In the genomic region with DNA sequence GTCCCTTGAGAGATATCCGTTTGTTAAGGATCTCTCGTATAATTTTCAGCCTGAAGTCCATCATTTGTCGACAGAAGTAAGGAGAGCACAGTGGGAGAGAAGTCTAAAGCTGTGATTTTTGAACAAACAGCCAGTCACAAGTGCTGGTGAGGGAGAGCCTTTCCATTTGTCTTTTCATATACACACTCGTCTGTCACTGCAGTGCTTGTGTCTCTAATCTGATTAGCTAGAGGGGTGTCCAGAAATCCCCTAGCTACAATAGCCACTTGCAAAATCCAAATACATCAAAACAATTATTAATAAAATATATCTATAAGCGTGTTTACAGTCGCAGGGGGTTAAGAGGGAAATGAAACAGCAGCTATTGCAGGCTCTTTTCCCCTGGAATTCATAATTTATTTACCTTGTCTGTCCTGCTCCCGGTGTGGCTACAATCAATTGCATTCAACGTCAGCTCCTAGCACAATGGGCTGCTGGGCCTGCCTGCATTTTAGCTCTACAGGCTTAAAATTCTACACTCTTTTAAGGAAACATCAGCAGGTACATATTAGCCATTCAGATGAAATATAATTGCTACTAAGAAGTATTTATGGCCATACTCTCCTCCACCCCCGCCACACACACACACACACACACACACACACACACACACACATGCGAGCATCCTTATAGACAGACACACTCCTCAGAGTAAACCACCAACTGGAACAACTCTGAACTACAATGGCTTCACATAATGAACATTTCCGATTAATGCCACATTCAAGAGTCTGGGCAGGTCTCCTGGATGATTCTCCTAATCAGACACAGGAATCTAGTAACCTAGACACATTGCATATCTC, we compare ENCODE assay signal across 20 mouse cellular contexts.
DNase-seq lines count a peak whose midpoint lies in the region; ATAC-seq and TF ChIP-seq lines count a peak whose summit lies in the region.
"Had no signal": no experiment of that assay in that cellular context is flagged by ENCODE, and none has a peak within 500 bp of the region (broad histone marks: within the 10 kb centered on the region; RNA-seq: fewer than 3 reads in every experiment).

No protein-coding gene starts in this region.

- H3K9ac ChIP-seq in hindbrain, embryonic 14.5 days, result no peak overlapping the region
- H3K9ac ChIP-seq in hindbrain, postnatal 0 days (replicated peaks; ENCODE audit: low read length), result no peak overlapping the region
- no peak overlapping the region for H3K9ac ChIP-seq in neural tube, embryonic 14.5 days (replicated peaks; ENCODE audit: low read depth, low read length)
- H3K9ac ChIP-seq in midbrain, embryonic 15.5 days, result no peak overlapping the region
- H3K9ac ChIP-seq: embryonic facial prominence, embryonic 12.5 days; forebrain, postnatal 0 days; heart, embryonic 13.5 days; hindbrain, embryonic 13.5 days had no signal

- WGBS in hindbrain, embryonic 14.5 days, result 61% methylated on average over 11 of the region's 11 CpGs
- 62% methylated on average over 11 of the region's 11 CpGs for WGBS in hindbrain, postnatal 0 days
- 58% methylated on average over 11 of the region's 11 CpGs for WGBS in neural tube, embryonic 14.5 days
- WGBS in midbrain, embryonic 15.5 days, result 45% methylated on average over 11 of the region's 11 CpGs

- DNase-seq in hindbrain, embryonic 14.5 days (ENCODE audit: low spot score), result no peak
- no peak for DNase-seq in hindbrain, postnatal 0 days (ENCODE audit: low spot score)
- no peak for DNase-seq in neural tube, embryonic 10.5 days (ENCODE audit: extremely low spot score, low spot score)
- DNase-seq in retina, postnatal 1 day, result peak; percentile 6
- no peak for DNase-seq in Muller cell, postnatal 12 days (ENCODE audit: inconsistent ontology term)
- no peak for DNase-seq in right cerebral cortex, postnatal 14 days
- DNase-seq: adrenal gland, adult 8-10 months; adrenal gland, postnatal 36 days; cerebellum, adult 11 months; cerebellum, adult 8-10 months; cerebellum, postnatal 14 days; forebrain, postnatal 0 days; gastrocnemius, postnatal 14 days; heart, postnatal 36 days had no signal

- ATAC-seq in hindbrain, embryonic 14.5 days (ENCODE audit: low FRiP score), result no peak
- no peak for ATAC-seq in hindbrain, postnatal 0 days
- ATAC-seq in neural tube, embryonic 14.5 days (ENCODE audit: low read depth), result peak; percentile 58
- ATAC-seq in midbrain, embryonic 15.5 days (replicated peaks), result peak; percentile 71
- ATAC-seq: forebrain, postnatal 0 days had no signal

- no peaks in the 10 kb centered on the region for H3K36me3 ChIP-seq in hindbrain, embryonic 14.5 days (replicated peaks; ENCODE audit: control insufficient read depth, insufficient read depth)
- no peaks in the 10 kb centered on the region for H3K36me3 ChIP-seq in hindbrain, postnatal 0 days (ENCODE audit: insufficient read depth, low read length)
- H3K36me3 ChIP-seq in neural tube, embryonic 14.5 days (ENCODE audit: control insufficient read depth, insufficient read depth, low read length), result no peaks in the 10 kb centered on the region
- H3K36me3 ChIP-seq in midbrain, embryonic 15.5 days (replicated peaks), result no peaks in the 10 kb centered on the region
- H3K36me3 ChIP-seq: embryonic facial prominence, embryonic 12.5 days; heart, embryonic 13.5 days; hindbrain, embryonic 13.5 days had no signal

- H3K27ac ChIP-seq in hindbrain, embryonic 14.5 days, result peak overlapping the region; percentile 20; the same call in 1 of the 2 replicates
- H3K27ac ChIP-seq in hindbrain, postnatal 0 days, result no peak overlapping the region
- no peak overlapping the region for H3K27ac ChIP-seq in neural tube, embryonic 14.5 days (ENCODE audit: low read depth, low read length)
- no peak overlapping the region for H3K27ac ChIP-seq in midbrain, embryonic 15.5 days
- H3K27ac ChIP-seq: embryonic facial prominence, embryonic 12.5 days; heart, embryonic 13.5 days; hindbrain, embryonic 13.5 days had no signal

- no peak overlapping the region for H3K4me3 ChIP-seq in hindbrain, embryonic 14.5 days (replicated peaks; ENCODE audit: low read length)
- no peak overlapping the region for H3K4me3 ChIP-seq in hindbrain, postnatal 0 days (ENCODE audit: low read length)
- no peak overlapping the region for H3K4me3 ChIP-seq in neural tube, embryonic 14.5 days (ENCODE audit: low read depth, low read length)
- H3K4me3 ChIP-seq in midbrain, embryonic 15.5 days, result no peak overlapping the region
- H3K4me3 ChIP-seq: embryonic facial prominence, embryonic 12.5 days; heart, embryonic 13.5 days; hindbrain, embryonic 13.5 days had no signal

- H3K27me3 ChIP-seq in hindbrain, embryonic 14.5 days (ENCODE audit: control insufficient read depth, insufficient read depth, low read length), result no peaks in the 10 kb centered on the region
- no peaks in the 10 kb centered on the region for H3K27me3 ChIP-seq in hindbrain, postnatal 0 days (ENCODE audit: insufficient read depth, low read length)
- no peaks in the 10 kb centered on the region for H3K27me3 ChIP-seq in neural tube, embryonic 14.5 days (ENCODE audit: control insufficient read depth, insufficient read depth, low read length)
- no peaks in the 10 kb centered on the region for H3K27me3 ChIP-seq in midbrain, embryonic 15.5 days (replicated peaks)
- H3K27me3 ChIP-seq: CH12.LX; embryonic facial prominence, embryonic 12.5 days; heart, embryonic 13.5 days; hindbrain, embryonic 13.5 days had no signal

- no peaks in the 10 kb centered on the region for H3K4me1 ChIP-seq in hindbrain, embryonic 14.5 days (replicated peaks; ENCODE audit: control insufficient read depth, insufficient read depth, low read length)
- no peaks in the 10 kb centered on the region for H3K4me1 ChIP-seq in hindbrain, postnatal 0 days (ENCODE audit: insufficient read depth, low read length)
- no peaks in the 10 kb centered on the region for H3K4me1 ChIP-seq in neural tube, embryonic 14.5 days (ENCODE audit: control insufficient read depth, insufficient read depth, low read length)
- H3K4me1 ChIP-seq in midbrain, embryonic 15.5 days, result peaks cover 7% of the 10 kb centered on the region
- H3K4me1 ChIP-seq: embryonic facial prominence, embryonic 12.5 days; heart, embryonic 13.5 days had no signal

- H3K4me2 ChIP-seq in hindbrain, embryonic 14.5 days (replicated peaks), result no peak overlapping the region
- no peak overlapping the region for H3K4me2 ChIP-seq in hindbrain, postnatal 0 days (ENCODE audit: low read depth, low read length)
- no peak overlapping the region for H3K4me2 ChIP-seq in neural tube, embryonic 14.5 days (ENCODE audit: low read depth, low read length)
- H3K4me2 ChIP-seq in midbrain, embryonic 15.5 days, result peak overlapping the region; percentile 2; the same call in 1 of the 2 replicates
- H3K4me2 ChIP-seq: embryonic facial prominence, embryonic 12.5 days; heart, embryonic 13.5 days; hindbrain, embryonic 13.5 days had no signal

- TF ChIP-seq CTCF in hindbrain, postnatal 0 days (IDR thresholded peaks at IDR 0.05; ENCODE audit: low read depth), result no peak

- H3K9me3 ChIP-seq in hindbrain, embryonic 14.5 days (ENCODE audit: control insufficient read depth, low read length), result no peaks in the 10 kb centered on the region
- H3K9me3 ChIP-seq in hindbrain, postnatal 0 days (ENCODE audit: low read length), result no peaks in the 10 kb centered on the region
- H3K9me3 ChIP-seq in neural tube, embryonic 14.5 days (ENCODE audit: control insufficient read depth, low read length), result no peaks in the 10 kb centered on the region
- no peaks in the 10 kb centered on the region for H3K9me3 ChIP-seq in midbrain, embryonic 15.5 days
- H3K9me3 ChIP-seq: embryonic facial prominence, embryonic 12.5 days; heart, embryonic 13.5 days; hindbrain, embryonic 13.5 days had no signal

Comparison
In these comparisons a context has a peak if more than half of its experiments do, and no peak if none do; other contexts are left out.
1. ATAC-seq: peak in neural tube, embryonic 14.5 days (single experiment) and midbrain, embryonic 15.5 days (single experiment); none in hindbrain, embryonic 14.5 days (single experiment) and hindbrain, postnatal 0 days (single experiment).